ENCODE assay signal across 28 mouse cellular contexts in genomic region chr1:158202932-158203331, GRCm38 (mm10).
A peak's percentile ranks its signal among the peaks of the same experiment; 100 is the strongest.
DNase-seq lines count a peak whose midpoint lies in the region; ATAC-seq lines count a peak whose summit lies in the region.
"Had no signal": no experiment of that assay in that cellular context is flagged by ENCODE, and none has a peak within 500 bp of the region (broad histone marks: within the 10 kb centered on the region; RNA-seq: fewer than 3 reads in every experiment).

No protein-coding gene starts in this region.

- no peaks in the 10 kb centered on the region for H3K4me1 ChIP-seq in neural tube, embryonic 14.5 days (ENCODE audit: control insufficient read depth, insufficient read depth, low read length)
- H3K4me1 ChIP-seq: embryonic facial prominence, embryonic 13.5 days; heart, embryonic 10.5 days; heart, embryonic 13.5 days had no signal

- H3K4me2 ChIP-seq in neural tube, embryonic 14.5 days (ENCODE audit: low read depth, low read length) = no peak overlapping the region
- H3K4me2 ChIP-seq: embryonic facial prominence, embryonic 13.5 days; heart, embryonic 13.5 days; hindbrain, embryonic 14.5 days had no signal

- no peaks in the 10 kb centered on the region for H3K9me3 ChIP-seq in neural tube, embryonic 14.5 days (ENCODE audit: control insufficient read depth, low read length)
- H3K9me3 ChIP-seq: embryonic facial prominence, embryonic 13.5 days; forebrain, embryonic 10.5 days; heart, embryonic 10.5 days; heart, embryonic 13.5 days had no signal

- H3K36me3 ChIP-seq in neural tube, embryonic 14.5 days (ENCODE audit: control insufficient read depth, insufficient read depth, low read length) = no peaks in the 10 kb centered on the region
- H3K36me3 ChIP-seq: embryonic facial prominence, embryonic 13.5 days; forebrain, embryonic 10.5 days; heart, embryonic 10.5 days; heart, embryonic 13.5 days had no signal

- H3K27ac ChIP-seq in neural tube, embryonic 14.5 days (ENCODE audit: low read depth, low read length) = no peak overlapping the region
- H3K27ac ChIP-seq: embryonic facial prominence, embryonic 13.5 days; forebrain, embryonic 10.5 days; gastrocnemius, adult 2 months; heart, adult 2 months; heart, embryonic 10.5 days; heart, embryonic 13.5 days; hindbrain, embryonic 14.5 days; hindbrain, postnatal 0 days had no signal

- no peaks in the 10 kb centered on the region for H3K27me3 ChIP-seq in neural tube, embryonic 14.5 days (ENCODE audit: control insufficient read depth, insufficient read depth, low read length)
- H3K27me3 ChIP-seq: CH12.LX; embryonic facial prominence, embryonic 13.5 days; heart, embryonic 13.5 days had no signal

- peak; percentile 61; the same call in 1 of the 2 replicates for ATAC-seq in neural tube, embryonic 14.5 days (ENCODE audit: low read depth)
- ATAC-seq: forebrain, embryonic 14.5 days; forebrain, postnatal 0 days; hindbrain, postnatal 0 days; inflammation-experienced regulatory T-cells, adult 6 months; intestine, embryonic 16.5 days had no signal

- H3K9ac ChIP-seq in neural tube, embryonic 14.5 days (replicated peaks; ENCODE audit: low read depth, low read length) = no peak overlapping the region
- H3K9ac ChIP-seq: embryonic facial prominence, embryonic 13.5 days; forebrain, postnatal 0 days; heart, embryonic 13.5 days; hindbrain, embryonic 14.5 days had no signal

- intact Hi-C loops in heart, postnatal 14 days (cut with DNase I) = no loop called here

- DNase-seq in heart, adult 11 months = peak; percentile 55
- DNase-seq in heart, postnatal 14 days = no peak
- DNase-seq in neural tube, embryonic 10.5 days (ENCODE audit: extremely low spot score, low spot score) = no peak
- DNase-seq in ZHBTc4 (ENCODE audit: low read depth, low spot score) = peak; percentile 58
- DNase-seq in gastrocnemius, postnatal 25 days = no peak
- DNase-seq: adrenal gland, adult 2 months; adrenal gland, postnatal 14 days; B cell, adult 2 months; cerebellum, adult 11 months; cerebellum, adult 2 months; cerebellum, adult 9-11 months; cerebellum, postnatal 25 days; forebrain, postnatal 0 days; gastrocnemius, adult 2 months; gastrocnemius, postnatal 14 days; heart, adult 2 months; kidney, adult 18-20 months had no signal

- H3K4me3 ChIP-seq in neural tube, embryonic 14.5 days (ENCODE audit: low read depth, low read length) = no peak overlapping the region
- H3K4me3 ChIP-seq: embryonic facial prominence, embryonic 13.5 days; forebrain, embryonic 10.5 days; gastrocnemius, adult 2 months; heart, adult 2 months; heart, embryonic 10.5 days; heart, embryonic 13.5 days had no signal

- 14% methylated on average over 2 of the region's 2 CpGs for WGBS in neural tube, embryonic 14.5 days

Comparison
In these comparisons a context has a peak if more than half of its experiments do, and no peak if none do; other contexts are left out.
1. DNase-seq: peak in heart, adult 11 months (single experiment) and ZHBTc4 (single experiment); none in heart, postnatal 14 days (0 of 2), neural tube, embryonic 10.5 days (single experiment) and gastrocnemius, postnatal 25 days (single experiment).